Mouse (Mus musculus) MEL (cell line): ENCODE measurements around the gene Tnfsf14. TPM values are rescaled to one million over a fixed set of nuclear protein-coding genes. Genes with fewer than 3 reads are reported as not detected.

ENCODE experiments used
- DNase-seq: peaks from one replicate; pipeline ENCODE4 v3.0.0; 2011; ENCODE audit warnings: low read depth, low spot score
- H3K27ac ChIP-seq: 2 replicates; pipeline ENCODE4 v1.5.1; 2012; ENCODE audit warnings: low read depth, mild to moderate bottlenecking, control low read depth, low read length, moderate library complexity; ENCODE audit not compliant: control insufficient read depth
- H3K27me3 ChIP-seq, 2 experiments: fragments of 150-350 bp in 1 of 2; sonication (generic) in 1 of 2; 2 replicates each; pipeline ENCODE4 v1.6.1; 2012; ENCODE audit warnings: low read length in 2 of 2, mild to moderate bottlenecking in 2 of 2, improper control_type of control experiment in 1 of 2, moderate library complexity in 1 of 2; ENCODE audit not compliant: insufficient read depth in 2 of 2, control insufficient read depth in 1 of 2
- H3K36me3 ChIP-seq, 2 experiments: 2 replicates each; pipeline ENCODE4 v1.6.1; 2012 to 2014; ENCODE audit warnings: low read length in 2 of 2, improper control_type of control experiment in 1 of 2, inconsistent platforms in 1 of 2, mild to moderate bottlenecking in 1 of 2; ENCODE audit not compliant: insufficient read depth in 2 of 2, control insufficient read depth in 1 of 2
- H3K4me1 ChIP-seq, 2 experiments: fragments of 150-350 bp in 1 of 2; sonication (generic) in 1 of 2; 2 replicates each; pipeline ENCODE4 v1.6.1; 2012; ENCODE audit warnings: low read length in 2 of 2, improper control_type of control experiment in 1 of 2, mild to moderate bottlenecking in 1 of 2; ENCODE audit not compliant: insufficient read depth in 2 of 2, control insufficient read depth in 1 of 2
- H3K4me3 ChIP-seq, 2 experiments: fragments of 150-350 bp in 1 of 2; sonication (generic) in 1 of 2; 2 replicates each; pipeline ENCODE4 v1.5.1; 2012; ENCODE audit warnings: low read depth in 2 of 2, low read length in 2 of 2, mild to moderate bottlenecking in 2 of 2, moderate library complexity in 2 of 2, control low read depth in 1 of 2, improper control_type of control experiment in 1 of 2; ENCODE audit not compliant: control insufficient read depth in 1 of 2, insufficient read depth in 1 of 2
- H3K79me2 ChIP-seq: 2 replicates; pipeline ENCODE4 v1.6.1; 2012; ENCODE audit warnings: mild to moderate bottlenecking, low read length, moderate library complexity; ENCODE audit not compliant: control insufficient read depth, poor library complexity, insufficient read depth
- H3K9ac ChIP-seq: 2 replicates; pipeline ENCODE4 v1.6.1; 2012; ENCODE audit warnings: low read depth, mild to moderate bottlenecking, control low read depth, low read length, moderate library complexity; ENCODE audit not compliant: control insufficient read depth, poor library complexity, severe bottlenecking
- H3K9me3 ChIP-seq: fragments of 150-350 bp; sonication (generic); replicated peaks from 2 replicates; pipeline ENCODE4 v1.6.1; 2012; ENCODE audit warnings: mild to moderate bottlenecking, low read length, improper control_type of control experiment, moderate library complexity; ENCODE audit not compliant: insufficient read depth
- ELF1 ChIP-seq: IDR thresholded peaks from 2 replicates; pipeline ENCODE4 v1.6.1; 2014; ENCODE audit warnings: low read depth, mild to moderate bottlenecking, inconsistent platforms, low read length, improper control_type of control experiment, moderate library complexity
- EP300 ChIP-seq, 2 experiments: IDR thresholded peaks; 2 replicates each; pipeline ENCODE4 v1.6.1; 2011; ENCODE audit warnings: improper control_type of control experiment in 2 of 2, low read length in 2 of 2, low read depth in 1 of 2, mild to moderate bottlenecking in 1 of 2
- GATA1 ChIP-seq: IDR thresholded peaks from 2 replicates; pipeline ENCODE4 v1.6.1; 2011; ENCODE audit warnings: low read depth, low read length, improper control_type of control experiment
- HCFC1 ChIP-seq: IDR thresholded peaks from 2 replicates; pipeline ENCODE4 v1.6.1; 2012; ENCODE audit warnings: low read depth, mild to moderate bottlenecking, inconsistent platforms, low read length, improper control_type of control experiment, moderate library complexity
- KAT2A ChIP-seq: conservative IDR thresholded peaks from 2 replicates; pipeline ENCODE4 v1.6.1; 2012; ENCODE audit warnings: low read depth, low read length, improper control_type of control experiment, inconsistent platforms
- MAX ChIP-seq: IDR thresholded peaks from 2 replicates; pipeline ENCODE4 v1.6.1; 2011; ENCODE audit warnings: low read length, improper control_type of control experiment
- MAZ ChIP-seq: IDR thresholded peaks from 2 replicates; pipeline ENCODE4 v1.6.1; 2012; ENCODE audit warnings: low read depth, mild to moderate bottlenecking, inconsistent platforms, low read length, improper control_type of control experiment
- MEF2A ChIP-seq: IDR thresholded peaks from 2 replicates; pipeline ENCODE4 v1.6.1; 2014; ENCODE audit warnings: low read depth, mild to moderate bottlenecking, inconsistent platforms, low read length, improper control_type of control experiment; ENCODE audit not compliant: poor library complexity, insufficient replicate concordance, severe bottlenecking; ENCODE audit errors: extremely low read depth
- MYC ChIP-seq: IDR thresholded peaks from 2 replicates; pipeline ENCODE4 v1.6.1; 2011; ENCODE audit warnings: low read depth, mild to moderate bottlenecking, low read length, improper control_type of control experiment, moderate library complexity
- NELFE ChIP-seq: IDR thresholded peaks from 2 replicates; pipeline ENCODE4 v1.6.1; 2011; ENCODE audit warnings: low read depth, low read length, improper control_type of control experiment
- NRF1 ChIP-seq: IDR thresholded peaks from 2 replicates; pipeline ENCODE4 v1.6.1; 2014; ENCODE audit warnings: low read depth, mild to moderate bottlenecking, inconsistent platforms, low read length, improper control_type of control experiment, moderate library complexity; ENCODE audit not compliant: poor library complexity, insufficient read depth, severe bottlenecking
- POLR2A ChIP-seq, 2 experiments: IDR thresholded peaks; 2 replicates each; pipeline ENCODE4 v1.6.1; 2011 to 2012; ENCODE audit warnings: low read length in 2 of 2, mild to moderate bottlenecking in 2 of 2, control low read depth in 1 of 2, improper control_type of control experiment in 1 of 2, low read depth in 1 of 2, moderate library complexity in 1 of 2; ENCODE audit not compliant: control insufficient read depth in 1 of 2, insufficient read depth in 1 of 2, poor library complexity in 1 of 2
- POLR2AphosphoS2 ChIP-seq: IDR thresholded peaks from 2 replicates; pipeline ENCODE4 v1.6.1; 2011; ENCODE audit warnings: low read length, improper control_type of control experiment
- RAD21 ChIP-seq: IDR thresholded peaks from 2 replicates; pipeline ENCODE4 v1.6.1; 2011; ENCODE audit warnings: mild to moderate bottlenecking, low read depth, low read length, improper control_type of control experiment
- SIN3A ChIP-seq: IDR thresholded peaks from 2 replicates; pipeline ENCODE4 v1.6.1; 2012; ENCODE audit warnings: low read length, improper control_type of control experiment, inconsistent platforms
- TBP ChIP-seq: IDR thresholded peaks from 2 replicates; pipeline ENCODE4 v1.8.0; 2011; ENCODE audit warnings: low read depth, low read length, improper control_type of control experiment
- UBTF ChIP-seq: IDR thresholded peaks from 2 replicates; pipeline ENCODE4 v1.6.1; 2012; ENCODE audit warnings: low read depth, mild to moderate bottlenecking, inconsistent platforms, low read length, improper control_type of control experiment, moderate library complexity, borderline replicate concordance; ENCODE audit not compliant: insufficient read depth
- USF1 ChIP-seq: IDR thresholded peaks from 2 replicates; pipeline ENCODE4 v1.6.1; 2014; ENCODE audit warnings: low read depth, mild to moderate bottlenecking, inconsistent platforms, low read length, improper control_type of control experiment, moderate library complexity
- USF2 ChIP-seq, 2 experiments: IDR thresholded peaks; 2 replicates each; pipeline ENCODE4 v1.6.1; 2011 to 2012; ENCODE audit warnings: improper control_type of control experiment in 2 of 2, low read length in 2 of 2, borderline replicate concordance in 1 of 2, inconsistent platforms in 1 of 2, low read depth in 1 of 2, mild to moderate bottlenecking in 1 of 2; ENCODE audit not compliant: insufficient read depth in 1 of 2
- ZMIZ1 ChIP-seq: IDR thresholded peaks from 2 replicates; pipeline ENCODE4 v1.6.1; 2012; ENCODE audit warnings: low read depth, mild to moderate bottlenecking, inconsistent platforms, low read length, improper control_type of control experiment, moderate library complexity
- polyA plus RNA-seq, 2 experiments: library from polyadenylated mRNA; stranded (reverse) in 1 of 2; unstranded in 1 of 2; fragments of >175 nt in 1 of 2; fragments of >200 nt in 1 of 2; gene quantifications; 2 replicates each; pipeline versions ENCODE4 v1.2.1 to v1.2.4; 2012; ENCODE audit warnings: low replicate concordance in 2 of 2, low read depth in 1 of 2; ENCODE audit not compliant: insufficient read length in 2 of 2, insufficient read depth in 1 of 2, missing spikeins in 1 of 2
- total RNA-seq: library from RNA; depleted of rRNA; stranded (reverse); fragments of 300-350 nt; gene quantifications from 2 replicates; pipeline ENCODE4 v1.2.3, GENCODE M21; 2012

Gene Tnfsf14
- total and polyA plus RNA-seq, 3 experiments = not detected

DNA sequence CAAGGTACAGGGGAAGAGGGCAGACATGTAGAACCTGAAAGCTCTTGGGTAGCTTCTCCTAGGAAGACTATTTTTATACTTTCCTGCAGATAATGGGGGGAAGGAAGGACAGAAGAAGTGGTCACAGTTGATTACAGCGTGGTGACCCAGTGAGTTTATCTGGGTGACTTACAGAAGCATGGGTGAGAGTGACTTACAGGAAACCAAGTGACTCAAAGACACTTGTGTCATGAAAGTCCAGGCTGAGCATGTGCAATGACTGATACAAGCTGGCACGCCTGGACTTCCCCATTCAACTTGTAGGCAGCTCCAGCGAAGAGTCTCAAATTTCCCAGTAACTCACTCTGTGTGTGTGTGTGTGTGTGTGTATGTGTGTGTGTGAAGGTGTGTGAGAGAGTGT lies 4.3 kb upstream of the Tnfsf14 start (continued):
- TF ChIP-seq ZMIZ1 (no peak), UBTF (no peak), KAT2A (no peak), POLR2A (IDR thresholded peaks at IDR 0.05; ENCODE audit: control insufficient read depth in 1 of 2, insufficient read depth in 1 of 2, low read depth in 1 of 2, low read length in 2 of 2, poor library complexity in 1 of 2) (no peak), EP300 (IDR thresholded peaks at IDR 0.05; ENCODE audit: low read depth in 1 of 2, low read length in 2 of 2) (peak; percentile 48 to 70), HCFC1 (no peak), MAX (peak; percentile 65), SIN3A (no peak)
- TF ChIP-seq, all 39 proteins: peak for 7

DNA sequence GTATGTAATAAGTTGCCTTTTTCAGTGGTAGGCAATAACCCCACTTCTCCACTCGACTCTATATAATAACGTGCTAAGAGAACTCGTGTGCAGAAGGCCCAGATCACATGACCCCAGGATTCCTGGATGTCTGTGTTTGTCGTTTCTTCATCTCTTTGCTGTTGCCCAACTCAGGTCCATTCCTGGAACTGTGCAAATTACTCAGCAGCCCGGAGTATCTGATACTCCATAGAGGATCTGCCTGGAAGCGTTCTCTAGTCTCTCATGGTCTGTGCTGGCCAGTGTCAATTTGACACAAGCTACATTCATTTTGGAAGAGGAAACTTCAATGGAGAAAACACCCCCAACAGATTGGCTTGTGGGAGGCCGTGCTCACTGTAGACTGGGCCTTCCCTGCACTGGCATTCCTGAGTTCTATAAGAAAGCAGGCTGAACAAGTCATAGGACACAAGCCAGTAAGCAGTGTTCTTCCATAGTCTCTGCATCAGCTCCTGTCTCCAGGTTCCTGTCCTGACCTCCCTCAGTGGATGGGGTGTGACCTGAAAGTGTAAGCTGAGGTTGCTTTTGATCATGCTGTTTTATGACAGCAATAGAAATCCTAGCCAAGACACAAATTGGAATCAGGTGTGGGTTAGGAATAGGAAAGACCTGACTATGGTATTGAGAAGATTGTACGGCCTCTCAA lies 1.5 kb upstream of the Tnfsf14 start:
- DNase-seq = no peak
- H3K4me3 ChIP-seq = no peak overlapping the region
- no peak overlapping the region for H3K27ac ChIP-seq
- H3K4me1 ChIP-seq = peaks cover 0 to 12% of the 10 kb centered on the region in 2 experiments; a peak in 2 of 4 replicates
- peaks cover 0 to 9% of the 10 kb centered on the region in 2 experiments; a peak in 2 of 4 replicates for H3K36me3 ChIP-seq
- TF ChIP-seq USF1 (no peak), POLR2AphosphoS2 (no peak), EP300 (IDR thresholded peaks at IDR 0.05; ENCODE audit: low read depth in 1 of 2, low read length in 2 of 2) (no peak), POLR2A (IDR thresholded peaks at IDR 0.05; ENCODE audit: control insufficient read depth in 1 of 2, insufficient read depth in 1 of 2, low read depth in 1 of 2, low read length in 2 of 2, poor library complexity in 1 of 2) (no peak), NRF1 (no peak), UBTF (no peak), MEF2A (no peak), USF2 (IDR thresholded peaks at IDR 0.05; ENCODE audit: borderline replicate concordance in 1 of 2, insufficient read depth in 1 of 2, low read depth in 1 of 2, low read length in 2 of 2) (no peak), MYC (no peak), RAD21 (no peak), TBP (no peak), GATA1 (no peak), MAX (no peak), MAZ (no peak), ELF1 (no peak), KAT2A (no peak), NELFE (no peak)
- no peaks in the 10 kb centered on the region for H3K9me3 ChIP-seq
- H3K9ac ChIP-seq = no peak overlapping the region
- no peaks in the 10 kb centered on the region for H3K79me2 ChIP-seq
- no peaks in the 10 kb centered on the region for H3K27me3 ChIP-seq
